In the genomic region with DNA sequence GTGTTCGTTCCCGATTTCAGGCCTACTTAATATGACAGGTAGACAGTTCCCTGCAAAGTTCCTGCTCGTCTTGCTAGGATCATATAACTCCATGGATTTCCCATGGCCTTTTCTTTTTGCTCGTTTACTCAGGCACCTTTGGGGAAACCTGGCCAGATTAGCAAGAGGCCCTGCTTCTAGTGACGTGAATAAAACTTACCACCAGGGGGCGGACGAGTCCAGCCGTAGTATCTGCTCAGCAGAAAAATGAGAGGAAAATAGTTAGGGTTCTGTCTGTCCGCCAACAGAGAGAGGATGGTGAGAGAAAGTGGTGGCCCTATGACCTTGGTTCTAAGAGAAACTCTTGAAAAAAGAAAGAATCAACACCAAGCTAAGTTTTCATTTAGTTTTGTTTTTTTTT, we compare ENCODE assay signal across 9 mouse cellular contexts. TPM values are rescaled to one million over a fixed set of nuclear protein-coding genes. Genes with fewer than 3 reads are reported as not detected.
A peak's percentile ranks its signal among the peaks of the same experiment; 100 is the strongest.
DNase-seq lines count a peak whose midpoint lies in the region; ATAC-seq and TF ChIP-seq lines count a peak whose summit lies in the region.
"Had no signal": no experiment of that assay in that cellular context is flagged by ENCODE, and none has a peak within 500 bp of the region (broad histone marks: within the 10 kb centered on the region; RNA-seq: fewer than 3 reads in every experiment).

No protein-coding gene starts in this region.

- no peak for TF ChIP-seq EP300 in lung, postnatal 0 days (IDR thresholded peaks at IDR 0.05)

- H3K27ac ChIP-seq in lung, postnatal 0 days (ENCODE audit: low read length), result no peak overlapping the region

- peak; percentile 39 for DNase-seq in cerebellum, adult 11 months
- DNase-seq in c-Kit-positive CD71-negative TER-119-negative erythroid progenitor cells, embryonic 14.5 days (ENCODE audit: low read depth), result peak; percentile 69
- peak; percentile 79 to 91 for DNase-seq in kidney, postnatal 36 days
- peak; percentile 75 for DNase-seq in lung, postnatal 0 days (ENCODE audit: low spot score)
- DNase-seq in right cerebral cortex, postnatal 4 days, result peak; percentile 86

- H3K9ac ChIP-seq in lung, postnatal 0 days (replicated peaks; ENCODE audit: low read depth), result no peak overlapping the region

- peak; percentile 83 for TF ChIP-seq CTCF in E14TG2a.4 (conservative IDR thresholded peaks at IDR 0.05; ENCODE audit: low read length)
- peak; percentile 83 for TF ChIP-seq CTCF in lung, postnatal 0 days (IDR thresholded peaks at IDR 0.05)

- H3K4me1 ChIP-seq in E14TG2a.4 (replicated peaks; ENCODE audit: low read depth, low read length), result no peaks in the 10 kb centered on the region; the same call in 1 of the 2 replicates
- no peaks in the 10 kb centered on the region for H3K4me1 ChIP-seq in lung, postnatal 0 days (ENCODE audit: insufficient read depth, low read depth, low read length)

- WGBS in lung, postnatal 0 days, result 23% methylated on average over 9 of the region's 9 CpGs

- H3K36me3 ChIP-seq in E14TG2a.4 (ENCODE audit: insufficient read depth, low read length), result no peaks in the 10 kb centered on the region
- H3K36me3 ChIP-seq in lung, postnatal 0 days (ENCODE audit: insufficient read depth, low read length), result peaks cover 19% of the 10 kb centered on the region

- H3K9me3 ChIP-seq in E14TG2a.4 (ENCODE audit: low read length), result no peaks in the 10 kb centered on the region
- H3K9me3 ChIP-seq in lung, postnatal 0 days (ENCODE audit: low read length), result no peaks in the 10 kb centered on the region

- H3K27me3 ChIP-seq in E14TG2a.4 (ENCODE audit: insufficient read depth, low read length), result peaks cover 9% of the 10 kb centered on the region; the same call in 1 of the 2 replicates
- no peaks in the 10 kb centered on the region for H3K27me3 ChIP-seq in lung, postnatal 0 days (replicated peaks; ENCODE audit: insufficient read depth, low read length)

- no peak; the same call in 1 of the 2 replicates for ATAC-seq in cerebellum, adult (ENCODE audit: insufficient number of reproducible peaks, low FRiP score, low TSS enrichment)
- ATAC-seq in frontal cortex, adult (ENCODE audit: low TSS enrichment), result peak; percentile 89
- no peak for ATAC-seq in lung, postnatal 0 days

- no peak overlapping the region for H3K4me3 ChIP-seq in E14TG2a.4 (replicated peaks; ENCODE audit: low read length)
- H3K4me3 ChIP-seq in lung, postnatal 0 days (ENCODE audit: low read depth, low read length), result no peak overlapping the region

- H3K4me2 ChIP-seq in lung, postnatal 0 days (replicated peaks; ENCODE audit: low read depth, low read length), result no peak overlapping the region

RNA-seq across cellular contexts. Expression of a gene that starts 14.8 kb away (rescaled TPM):
- 27.0 and 30.4 TPM in 2 replicates for polyA plus RNA-seq in lung, postnatal 0 days (2015; fragmentation: Nextera tagmentation; extraction: Ambion mirVana)

RNA-seq across cellular contexts. Expression of a gene that starts 39.5 kb away (rescaled TPM):
- polyA plus RNA-seq in lung, postnatal 0 days (2015; fragmentation: Nextera tagmentation; extraction: Ambion mirVana), result 0.26 and 0.42 TPM in 2 replicates
- polyA plus RNA-seq: C2C12 had no signal

RNA-seq across cellular contexts. Expression of a gene that starts 50.1 kb away (rescaled TPM):
- polyA plus RNA-seq in lung, postnatal 0 days (2015; fragmentation: Nextera tagmentation; extraction: Ambion mirVana), result 12.1 and 13.9 TPM in 2 replicates
